Mouse (Mus musculus): ENCODE data around the gene Olfr668.
"Not testable (repeated sequence)": the region's sequence is repeated elsewhere in the genome, so short reads cannot be mapped to it uniquely, and the experiment has no call there.

The Olfr668 gene

GRCm38 (mm10) chr7:104927957-104928356 is at the start of gene Olfr668:
Olfr668 (minus strand) TSS chr7:104928057.
- DNase-seq (ENCODE audit: inconsistent age in 2 of 2, low spot score in 1 of 2), result no peak

- not testable (repeated sequence) for DNase-seq (ENCODE audit: inconsistent age in 2 of 2, low spot score in 1 of 2)
Measured at GRCm38 (mm10) chr7:104972507-104972906, 44.6 kb upstream of the Olfr668 start.

GRCm38 (mm10) chr7:104962520-104962919 is 34.7 kb upstream of the Olfr668 start, which contains the start of gene Olfr670:
Olfr670 (minus strand) TSS chr7:104962620.
- DNase-seq (ENCODE audit: inconsistent age in 2 of 2, low spot score in 1 of 2), result peak in 1 of 2 experiments; percentile 30

- not testable (repeated sequence) for DNase-seq (ENCODE audit: inconsistent age in 2 of 2, low spot score in 1 of 2)
Measured at GRCm38 (mm10) chr7:104950234-104950633, 22.4 kb upstream of the Olfr668 start.

GRCm38 (mm10) chr7:104933940-104934339 is 6.1 kb upstream of the Olfr668 start, which contains the start of gene Olfr669:
Olfr669 (plus strand) TSS chr7:104934240.
- DNase-seq (ENCODE audit: inconsistent age in 2 of 2, low spot score in 1 of 2), result no peak

GRCm38 (mm10) chr7:104921382-104921781 is 6.5 kb downstream of the Olfr668 start, which contains the start of gene Olfr667:
Olfr667 (minus strand) TSS chr7:104921482.
- no peak for DNase-seq (ENCODE audit: inconsistent age in 2 of 2, low spot score in 1 of 2)

GRCm38 (mm10) chr7:104895852-104896251 is 32.0 kb downstream of the Olfr668 start, which contains the start of gene Olfr666:
Olfr666 (minus strand) TSS chr7:104895952.
- no peak for DNase-seq (ENCODE audit: inconsistent age in 2 of 2, low spot score in 1 of 2)

- no peak for DNase-seq (ENCODE audit: inconsistent age in 2 of 2, low spot score in 1 of 2)
Measured at GRCm38 (mm10) chr7:104877731-104878130, 50.1 kb downstream of the Olfr668 start, which contains the start of gene Olfr665. Olfr665 (plus strand) TSS chr7:104878031.
